Mouse (Mus musculus) heart, adult 2 months (tissue): ENCODE data around the gene Usp44.

Source experiments
- CTCF ChIP-seq: fragments of 200-600 bp; IDR thresholded peaks from 2 replicates; pipeline ENCODE4 v1.8.1; 2022; ENCODE audit warnings: antibody characterized with exemption, mild to moderate bottlenecking, moderate library complexity
- EP300 ChIP-seq: fragments of 200-500 bp; IDR thresholded peaks from 2 replicates; pipeline ENCODE4 v1.6.1; 2011; ENCODE audit warnings: low read depth, low read length, control low read depth; ENCODE audit not compliant: insufficient read depth

- TF ChIP-seq EP300 (no peak), CTCF (no peak)
Observed at GRCm38 (mm10) chr10:93810590-93811185, 20.7 kb upstream of the Usp44 start.
